Mouse (Mus musculus): ENCODE data around the gene Arhgef7. TPM values are rescaled to one million over a fixed set of nuclear protein-coding genes. Genes with fewer than 3 reads are reported as not detected.
A peak's percentile ranks its signal among the peaks of the same experiment; 100 is the strongest.

The Arhgef7 gene
- total RNA-seq, 4 experiments from 2014 or later: 103 to 127 (median 110) TPM

DNA sequence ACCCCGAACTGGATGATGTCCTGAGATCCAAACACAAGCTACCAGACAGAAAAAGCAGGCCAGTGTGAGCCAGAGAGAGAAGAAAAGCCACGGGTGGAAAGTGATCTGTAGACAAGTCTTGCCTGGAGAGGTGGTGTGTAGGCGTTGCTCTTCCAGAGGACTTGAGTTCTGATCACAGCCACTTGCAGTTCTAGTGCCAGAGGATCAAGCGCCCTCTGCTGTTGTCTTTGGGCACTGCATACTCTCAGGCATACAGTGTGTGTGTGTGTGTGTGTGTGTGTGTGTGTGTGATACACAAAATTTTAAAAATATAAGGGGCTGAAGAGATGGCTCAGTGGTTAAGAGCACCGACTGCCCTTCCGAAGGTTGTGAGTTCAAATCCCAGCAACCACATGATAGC lies 15.3 kb upstream of the Arhgef7 start:
- DNase-seq (ENCODE audit: low spot score in 2 of 2): no peak

DNA sequence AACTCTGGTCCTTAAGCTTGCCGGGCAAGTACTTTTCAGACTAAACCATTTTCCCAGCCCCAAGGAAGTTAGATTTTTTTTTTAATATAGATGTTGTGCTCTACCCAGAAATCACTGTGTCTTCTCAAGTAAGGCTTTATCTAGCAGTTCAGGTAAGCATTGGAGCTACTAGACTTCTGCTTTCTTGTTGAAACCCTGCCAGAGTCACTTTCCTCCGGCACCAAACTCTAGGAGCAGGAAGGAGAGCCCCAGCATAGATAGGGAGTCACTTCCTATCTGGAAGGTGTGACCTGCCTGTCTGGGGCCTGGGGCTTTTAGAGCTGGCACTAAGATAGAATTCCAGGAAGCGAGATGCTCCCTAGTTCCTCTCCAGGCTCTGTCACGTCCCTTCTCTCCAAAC lies 10.3 kb upstream of the Arhgef7 start:
- no peak for DNase-seq (ENCODE audit: low spot score in 2 of 2)

DNA sequence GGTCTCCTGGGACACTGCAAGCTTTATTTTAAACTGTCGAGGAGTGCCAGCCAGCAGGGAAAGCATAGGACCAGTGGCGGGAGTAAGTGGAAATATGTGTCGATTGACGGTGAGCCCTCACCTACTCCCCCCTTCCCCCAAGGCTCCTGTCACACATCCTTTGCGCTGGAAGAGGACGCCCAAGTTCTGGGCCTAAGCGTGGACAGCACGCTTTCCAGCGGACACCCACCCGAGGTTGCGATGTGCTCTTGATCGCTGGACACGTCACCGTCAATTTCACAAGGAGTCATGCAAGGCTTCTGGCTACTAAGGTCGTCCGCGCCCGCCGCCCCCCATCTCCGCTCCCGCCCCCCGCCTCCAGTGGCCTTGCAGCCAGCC lies 259 bp upstream of the Arhgef7 start:
- DNase-seq (ENCODE audit: low spot score in 2 of 2): peak; percentile 12 to 32

DNA sequence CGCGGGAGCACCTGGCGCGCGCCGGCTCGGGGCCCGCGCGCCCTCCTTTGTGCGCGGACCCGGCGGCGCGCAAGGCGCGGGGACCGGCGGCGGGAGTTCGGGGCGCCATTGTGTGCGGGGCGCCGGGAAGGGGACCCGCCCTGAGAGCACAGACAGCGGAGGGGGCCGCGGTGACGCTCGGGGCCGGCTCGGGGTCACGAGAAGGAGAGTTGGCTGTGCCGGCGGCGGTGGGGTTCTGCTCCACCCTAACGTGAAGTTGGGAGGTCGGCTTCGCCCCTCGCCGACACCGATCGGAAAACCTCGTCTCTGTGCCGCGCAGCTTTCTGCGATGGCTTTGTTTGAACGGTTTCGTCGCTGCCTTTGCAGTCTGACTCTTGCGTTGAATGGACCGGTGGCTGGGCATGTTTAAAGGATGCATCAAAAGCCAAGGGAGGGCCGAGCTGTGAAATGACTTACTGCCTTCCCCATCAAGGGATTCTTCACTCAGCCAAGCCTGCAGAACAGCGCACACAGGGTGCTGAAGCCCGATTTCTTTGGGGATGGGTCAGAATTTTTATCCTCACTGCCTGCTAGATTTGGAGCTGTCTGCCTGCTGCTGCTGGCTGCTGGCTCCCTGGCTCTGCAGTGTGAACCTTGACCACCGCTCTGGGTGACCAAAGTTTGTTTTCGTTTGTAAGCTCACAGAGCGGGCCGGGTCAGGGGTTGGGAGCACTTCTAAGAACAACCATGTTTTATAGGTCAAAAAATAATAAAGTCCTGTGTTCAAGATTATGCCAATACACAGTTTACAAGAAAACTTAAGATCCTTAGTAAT lies 1.2 kb downstream of the Arhgef7 start:
- peak in 1 of 2 experiments; percentile 44 for DNase-seq (ENCODE audit: low spot score in 2 of 2)

DNA sequence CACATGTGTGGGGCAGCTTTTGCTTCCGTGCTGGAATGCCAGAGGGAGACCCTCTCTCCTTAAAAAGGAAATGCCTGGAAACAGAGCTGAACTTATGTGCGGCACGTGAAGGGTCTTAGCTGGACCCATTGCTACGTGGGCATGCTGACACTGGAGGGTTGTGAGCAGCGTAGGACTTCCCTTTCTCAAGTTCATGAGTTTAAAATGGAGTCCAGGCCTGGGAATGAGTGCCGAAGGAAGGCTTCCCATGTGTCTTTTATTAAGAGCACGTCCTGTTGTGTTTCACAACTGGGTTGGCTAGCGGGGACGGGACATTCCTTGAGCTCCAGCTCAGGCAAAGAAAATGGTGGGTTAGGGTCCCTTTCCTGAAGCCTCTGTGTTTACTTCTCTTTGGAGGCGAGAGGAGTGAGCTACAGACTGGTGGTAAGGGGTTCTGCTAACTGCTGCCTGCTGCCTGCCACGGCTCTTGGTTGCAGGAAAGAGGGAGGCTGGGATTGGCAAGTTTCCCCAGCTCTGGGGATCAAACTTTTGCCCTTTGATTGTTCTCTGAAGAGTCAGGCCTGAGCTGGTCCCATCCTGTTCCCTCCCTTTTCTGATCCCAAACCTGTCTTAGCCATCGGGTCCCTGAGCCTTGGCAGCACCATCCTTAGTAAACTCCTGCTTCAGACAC lies 2.9 kb downstream of the Arhgef7 start:
- no peak for DNase-seq (ENCODE audit: low spot score in 2 of 2)

DNA sequence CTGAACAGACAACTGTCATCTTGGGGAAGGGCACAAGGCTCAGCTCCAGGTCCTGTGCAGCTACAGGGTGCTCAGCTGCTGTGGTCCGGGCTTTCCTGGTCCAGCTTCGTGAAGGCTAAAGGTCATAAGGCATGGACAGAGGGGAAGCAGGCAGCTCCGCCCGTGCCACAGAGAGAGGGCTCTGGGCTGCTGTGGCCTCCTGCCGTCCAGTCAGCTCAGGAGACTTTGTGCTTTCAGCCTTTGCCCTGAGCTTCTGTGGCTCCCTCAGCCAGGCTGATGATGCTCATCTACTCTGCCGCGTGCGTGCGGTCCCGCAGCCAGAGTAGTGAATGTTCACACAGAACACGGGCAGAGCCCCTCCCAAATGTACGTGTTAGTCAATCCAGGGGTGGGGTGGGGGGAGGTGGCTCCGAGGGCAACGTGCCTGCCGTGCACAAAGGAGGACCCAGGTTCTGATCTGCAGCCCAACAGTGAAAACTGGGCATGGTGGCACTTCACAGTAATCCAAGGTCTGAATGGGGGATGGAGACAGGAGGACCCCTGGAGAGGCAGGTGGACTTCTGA lies 8.2 kb downstream of the Arhgef7 start:
- DNase-seq (ENCODE audit: low spot score in 2 of 2): no peak

DNA sequence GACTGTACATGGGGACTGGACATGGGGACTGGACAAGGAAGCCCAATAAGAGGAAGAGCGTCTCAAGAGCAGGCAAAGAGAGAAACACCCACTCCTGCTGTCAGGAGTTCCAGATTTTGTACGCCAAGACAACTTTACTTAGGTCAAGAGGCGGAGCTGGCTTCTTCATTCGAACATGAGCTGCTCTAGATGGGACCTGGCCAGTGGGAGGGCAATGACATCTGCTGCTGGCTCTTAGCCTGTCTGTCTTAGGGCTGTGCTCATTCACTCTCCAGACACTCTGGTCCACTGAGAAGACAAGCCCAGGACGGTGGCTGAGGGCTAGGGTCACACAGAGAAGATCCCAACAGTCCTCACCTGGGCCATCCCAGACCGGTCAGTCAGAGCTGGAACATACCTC lies 9.6 kb downstream of the Arhgef7 start:
- DNase-seq (ENCODE audit: low spot score in 2 of 2): no peak

DNA sequence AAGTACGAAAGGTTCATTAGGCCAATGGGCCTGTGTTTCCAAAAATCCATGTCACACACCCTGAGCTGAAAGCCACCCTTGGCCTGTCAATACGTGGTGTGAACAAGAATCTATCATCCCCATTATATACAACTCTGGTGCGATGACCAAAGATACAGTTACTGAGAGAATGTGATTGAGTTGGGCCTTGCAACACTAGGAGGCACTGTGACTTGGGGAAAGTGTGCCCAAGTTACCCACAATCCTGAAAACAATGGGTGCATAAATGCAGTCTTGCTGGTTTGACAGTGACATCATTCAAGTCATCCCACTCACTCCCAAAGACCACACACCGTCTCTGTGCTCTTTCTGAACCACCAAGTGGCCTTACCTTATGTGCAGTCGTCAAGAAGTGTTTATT lies 11.6 kb downstream of the Arhgef7 start:
- no peak for DNase-seq (ENCODE audit: low spot score in 2 of 2)

DNA sequence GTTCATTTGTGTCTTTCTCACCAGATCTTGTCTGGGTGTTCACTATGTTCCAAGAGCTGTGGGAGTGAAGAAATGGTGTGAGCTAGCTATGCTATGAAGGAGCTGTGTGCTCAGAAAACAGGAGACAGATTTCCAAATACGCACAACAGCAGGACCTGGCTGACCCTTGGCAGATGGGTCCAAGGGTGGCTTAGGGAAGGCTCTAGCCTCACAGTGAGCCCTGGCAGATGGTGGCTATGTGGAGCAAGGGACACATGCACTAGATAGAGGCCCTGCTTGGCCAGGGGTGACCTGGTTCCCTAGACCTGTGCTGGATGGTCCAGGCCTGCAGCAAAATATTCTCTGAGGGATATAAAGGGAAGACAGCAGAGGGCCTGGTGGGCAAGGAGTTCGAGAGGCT lies 13.3 kb downstream of the Arhgef7 start:
- no peak for DNase-seq (ENCODE audit: low spot score in 2 of 2)

DNA sequence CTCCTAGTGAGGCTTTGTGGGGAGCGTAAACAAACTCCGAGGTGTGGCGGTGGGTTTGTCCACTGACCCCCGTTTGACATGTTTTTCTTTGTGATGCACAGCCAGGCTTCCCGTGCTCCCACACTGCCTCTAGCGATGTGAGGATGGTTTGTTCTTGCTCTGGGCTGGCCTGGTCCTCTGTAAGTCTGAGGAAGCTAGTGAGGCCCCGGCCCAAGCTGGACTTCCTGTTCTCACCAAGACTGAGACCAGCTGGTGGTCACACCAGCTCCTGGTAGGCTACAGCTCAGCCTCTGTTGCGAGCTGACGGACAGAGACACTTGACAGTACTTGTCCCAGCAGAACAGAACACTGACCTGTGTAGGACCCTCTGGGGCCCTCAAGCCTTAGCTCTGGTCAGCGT lies 16.1 kb downstream of the Arhgef7 start:
- no peak for DNase-seq (ENCODE audit: low spot score in 2 of 2)

DNA sequence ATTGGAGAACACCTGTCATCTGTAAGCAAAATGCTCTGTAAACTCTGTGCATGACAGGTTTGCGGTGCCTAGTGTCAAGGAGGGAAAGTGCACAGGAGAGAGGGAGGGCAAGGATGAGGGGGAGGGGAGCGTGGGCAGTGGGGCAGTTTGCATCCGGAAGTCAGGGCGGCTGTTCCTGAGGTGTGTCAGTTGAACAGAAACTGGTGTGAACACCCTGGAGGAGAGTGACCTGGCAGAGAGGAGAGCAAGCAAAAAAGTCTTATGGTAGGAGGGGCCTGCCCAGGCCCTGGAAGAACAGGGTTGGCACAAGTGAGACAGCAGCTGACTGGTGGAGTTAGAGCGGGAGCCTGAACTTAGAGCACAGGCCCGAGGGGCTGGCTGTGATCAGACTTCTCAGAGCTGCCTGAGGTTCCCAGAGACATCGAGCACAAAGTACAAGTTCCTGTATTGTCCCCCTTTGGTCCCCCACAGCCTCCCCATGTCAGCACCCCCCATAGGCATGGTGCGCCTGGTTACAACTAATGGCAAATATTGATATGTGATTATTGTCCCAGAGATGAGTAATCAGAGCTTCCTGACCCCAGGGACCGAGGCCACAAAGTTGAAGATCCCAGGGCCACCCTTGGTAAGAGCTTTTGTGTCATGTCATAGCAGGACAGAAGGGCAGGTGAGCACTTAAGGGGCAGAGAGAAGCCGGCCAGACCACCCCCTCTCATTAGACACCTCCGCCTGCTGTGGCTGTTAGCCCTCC lies 19.5 kb downstream of the Arhgef7 start:
- DNase-seq (ENCODE audit: low spot score in 2 of 2): no peak

DNA sequence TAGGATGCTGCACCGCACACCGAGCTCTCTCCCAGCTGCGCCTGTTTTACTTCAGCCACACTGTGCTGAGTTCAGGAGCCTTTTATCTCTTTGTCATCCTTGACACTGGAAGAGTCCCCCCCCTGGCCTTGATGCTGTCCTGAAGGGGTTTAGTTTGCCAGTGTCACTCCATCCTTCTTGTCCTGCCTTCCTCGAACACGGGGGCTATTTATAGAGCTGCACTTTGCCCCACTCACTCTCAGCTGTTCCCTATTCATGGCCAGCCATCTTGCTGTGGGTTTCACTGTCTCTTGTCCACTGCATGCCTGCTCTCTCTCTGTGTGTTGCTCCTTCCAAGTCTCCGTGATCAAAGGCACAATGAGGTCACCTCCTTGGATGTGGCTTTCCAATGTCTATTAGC lies 22.0 kb downstream of the Arhgef7 start:
- no peak for DNase-seq (ENCODE audit: low spot score in 2 of 2)

DNA sequence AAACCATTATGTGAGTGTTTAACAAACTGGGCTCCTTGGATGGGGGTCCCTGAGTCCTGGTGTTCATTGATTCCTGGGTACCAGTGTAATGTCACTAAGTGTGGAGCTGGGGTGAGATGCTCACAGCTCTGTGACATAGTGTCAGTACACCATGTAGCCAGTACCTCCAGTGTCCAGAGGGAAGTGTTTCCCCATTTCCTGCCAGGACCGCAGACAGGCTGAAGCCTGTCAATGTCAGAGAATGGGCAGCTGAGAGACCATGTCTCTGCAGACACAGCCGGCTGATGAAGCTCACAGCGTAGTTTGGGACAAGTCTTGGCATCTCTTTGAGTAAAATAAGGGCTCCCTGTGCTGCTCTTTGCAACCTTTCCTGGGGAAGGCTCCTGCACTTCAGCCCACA lies 24.8 kb downstream of the Arhgef7 start:
- no peak for DNase-seq (ENCODE audit: low spot score in 2 of 2)

DNA sequence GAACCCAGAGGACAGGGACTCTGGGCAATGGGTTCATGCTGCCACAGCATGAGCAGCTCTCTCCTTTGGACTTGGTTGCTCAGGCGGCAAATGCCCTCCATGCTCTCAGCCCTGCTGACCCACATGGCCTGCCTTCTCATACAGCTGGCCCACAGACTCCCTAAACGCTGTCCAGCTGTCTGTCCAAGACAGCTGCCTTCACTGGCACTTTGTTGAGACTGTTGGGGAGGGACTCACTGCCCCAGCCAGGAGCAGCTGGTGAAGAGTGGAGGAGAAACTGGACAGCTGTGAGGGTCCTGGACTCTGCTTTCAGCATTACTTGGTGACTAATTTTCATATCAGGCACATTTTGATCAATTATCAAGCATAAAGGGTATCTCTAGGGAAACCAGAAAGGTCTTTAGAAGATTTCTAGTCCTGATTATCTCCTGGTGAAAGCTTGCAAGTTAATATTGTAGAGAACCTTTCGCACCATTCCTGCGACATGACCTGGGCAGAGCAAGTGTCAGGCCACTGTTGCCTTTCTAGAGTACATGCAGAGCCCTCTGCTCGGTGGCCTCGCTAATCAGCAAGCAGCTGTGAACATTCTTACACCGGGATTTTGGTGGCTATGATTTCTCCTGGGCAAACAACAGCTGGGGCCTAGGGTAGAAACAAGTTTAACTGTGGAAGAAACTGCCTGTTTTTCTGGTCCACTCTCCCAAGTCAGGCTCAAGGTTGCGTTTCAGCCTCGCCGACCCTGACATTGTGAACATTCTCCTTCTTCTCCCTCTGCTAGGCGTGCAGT lies 25.8 kb downstream of the Arhgef7 start:
- DNase-seq (ENCODE audit: low spot score in 2 of 2): no peak

DNA sequence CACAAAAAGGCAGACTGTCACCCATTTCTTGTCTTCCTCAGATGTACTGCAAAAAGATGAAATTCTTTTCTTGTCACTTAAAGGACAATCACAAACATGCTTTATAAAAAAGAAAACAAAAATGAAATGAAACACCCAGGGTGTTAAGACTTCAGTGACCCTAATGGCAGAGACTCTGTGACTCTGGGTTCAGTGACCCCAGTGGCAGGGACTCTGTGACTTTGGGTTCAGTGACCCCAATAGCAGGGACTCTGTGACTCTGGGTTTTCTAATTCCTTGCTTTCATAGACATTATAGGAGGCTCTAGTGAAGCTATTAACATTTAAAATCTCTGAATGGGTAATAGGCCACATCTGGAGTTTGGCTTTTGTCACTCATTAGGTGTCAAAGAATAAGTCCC lies 27.2 kb downstream of the Arhgef7 start:
- DNase-seq (ENCODE audit: low spot score in 2 of 2): no peak

DNA sequence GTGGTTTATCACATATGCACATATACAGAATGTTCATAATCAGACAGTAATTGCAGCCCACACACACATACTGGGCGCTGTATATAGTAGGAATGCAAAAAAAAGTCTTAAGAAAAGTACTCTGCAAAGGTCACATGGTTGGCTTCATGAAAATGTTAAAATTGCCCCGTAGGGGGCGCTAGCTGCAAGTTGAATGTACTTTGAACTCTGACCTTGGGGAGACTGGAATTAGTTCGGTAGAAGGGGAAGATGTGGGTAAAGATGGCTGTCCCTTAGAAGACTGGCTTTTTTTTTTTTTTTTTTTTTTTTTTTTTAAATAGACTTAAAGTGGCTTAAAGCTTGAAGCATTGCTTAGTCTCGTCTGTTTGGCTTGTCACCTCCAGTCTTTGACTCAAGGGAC lies 28.4 kb downstream of the Arhgef7 start:
- DNase-seq (ENCODE audit: low spot score in 2 of 2): peak; percentile 51 to 74

DNA sequence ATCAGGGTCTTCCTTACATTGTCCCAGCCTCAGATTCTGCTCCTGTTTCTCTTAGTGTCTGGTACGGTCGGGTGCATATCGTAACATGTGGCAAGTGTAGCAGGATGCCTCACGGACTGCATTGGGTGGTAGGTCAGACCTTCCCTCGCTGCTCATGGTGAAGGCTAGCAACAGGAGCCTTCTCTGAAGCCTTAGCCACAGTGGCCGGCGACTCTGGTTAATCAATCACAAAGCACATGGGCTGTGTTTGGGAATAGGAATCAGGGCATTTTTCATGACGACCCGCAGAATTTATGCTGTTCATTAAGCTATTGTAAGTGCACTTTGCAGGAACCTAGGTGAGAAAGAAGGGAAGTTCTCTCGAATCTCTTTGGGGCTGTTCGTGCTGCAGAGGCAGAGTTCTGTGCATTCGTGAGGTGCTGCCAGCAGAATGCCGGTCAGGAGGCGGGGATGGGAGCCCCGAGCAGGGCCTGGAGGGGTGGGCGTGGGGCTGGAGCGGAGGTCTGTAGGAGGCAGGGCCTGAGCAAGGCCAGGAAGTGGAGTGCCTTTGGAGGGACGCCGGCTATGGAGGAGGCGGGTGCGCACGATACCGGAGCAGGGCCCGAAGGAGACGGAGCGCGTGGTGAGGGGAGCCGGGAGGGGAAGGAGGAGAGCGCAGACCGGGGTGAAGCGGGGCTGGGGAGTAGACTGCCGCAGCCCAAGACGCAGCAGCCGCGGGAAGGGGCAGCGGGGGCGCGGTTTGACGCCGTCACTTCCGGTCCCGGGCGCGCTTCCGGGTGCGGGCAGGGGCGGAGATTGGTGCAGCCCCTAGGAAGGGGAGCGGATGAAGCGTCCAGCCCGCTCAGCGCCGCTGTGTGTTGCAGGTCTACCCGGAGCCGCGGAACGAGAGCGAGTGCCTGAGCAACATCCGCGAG lies 30.3 kb downstream of the Arhgef7 start:
- peak; percentile 72 to 82 for DNase-seq (ENCODE audit: low spot score in 2 of 2)

DNA sequence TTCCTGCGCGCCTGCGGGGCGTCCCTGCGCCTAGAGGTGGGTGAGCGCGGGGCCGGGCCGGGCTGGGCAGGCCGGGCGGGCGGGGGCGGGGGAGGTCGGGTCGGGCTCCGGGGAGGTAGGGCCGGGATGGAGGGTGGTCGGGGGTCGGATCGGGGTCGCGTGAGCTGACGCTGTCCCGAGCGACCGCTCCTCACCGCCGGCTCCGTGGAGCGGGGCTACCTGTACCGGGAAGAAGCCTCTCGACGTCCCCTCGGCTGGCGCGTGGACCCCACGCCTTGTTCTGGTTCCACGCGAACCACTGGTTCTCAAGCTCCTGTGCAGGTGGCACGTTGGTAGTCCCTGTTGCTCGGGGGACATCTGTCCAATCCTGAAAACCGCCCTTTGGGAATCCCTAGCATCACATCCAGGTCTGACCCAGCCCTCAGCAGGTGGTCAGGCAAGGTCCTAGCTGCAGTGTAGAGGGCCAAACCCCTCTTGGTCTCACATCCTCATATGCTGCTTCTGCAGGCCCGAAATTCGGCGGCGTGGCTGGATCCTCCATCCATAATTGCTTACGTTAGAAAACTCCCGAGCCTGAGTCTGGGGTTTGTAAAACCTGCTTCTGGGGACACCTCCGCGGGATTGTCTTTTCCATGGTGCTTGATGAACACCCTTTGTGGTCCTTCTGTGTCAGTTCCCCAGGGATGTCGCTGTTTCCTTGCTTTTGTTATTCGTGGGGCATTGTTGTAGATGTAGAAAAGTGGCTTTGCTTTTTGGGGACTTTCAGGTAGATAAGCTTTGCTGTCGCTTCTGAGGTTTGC lies 31.2 kb downstream of the Arhgef7 start:
- DNase-seq (ENCODE audit: low spot score in 2 of 2): peak in 1 of 2 experiments; percentile 33

DNA sequence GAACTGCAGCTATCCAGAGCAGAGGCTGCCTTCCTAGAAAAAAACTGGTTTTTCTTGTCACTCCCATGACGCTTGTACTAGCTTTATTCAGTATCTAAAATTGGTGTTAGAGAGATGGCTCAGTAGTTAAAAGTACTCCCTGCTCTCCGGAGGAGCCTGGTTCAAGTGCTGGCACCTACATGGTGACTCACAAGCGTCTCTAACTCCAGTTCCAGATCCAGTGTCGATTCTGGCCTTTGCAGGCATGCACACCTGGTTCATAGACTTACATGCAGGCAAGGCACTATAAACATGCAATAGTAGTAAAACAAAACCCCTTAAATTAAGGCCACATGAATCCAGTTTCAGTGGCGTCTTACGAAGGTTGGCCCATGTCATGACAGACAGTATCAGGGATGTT lies 34.0 kb downstream of the Arhgef7 start:
- no peak for DNase-seq (ENCODE audit: low spot score in 2 of 2)

Measured in layer of hippocampus, adult 8-10 months (tissue).